Mouse (Mus musculus) B cell, adult 2 months (primary cell): ENCODE measurements at regions not wholly inside any gene's neighbourhood (a gene's known extent, or its start where the extent isn't known, plus 50 kb on each side); places are given as distances from the start of the nearest gene placed in this dataset.
A peak's percentile ranks its signal among the peaks of the same experiment; 100 is the strongest.

Source experiments
- DNase-seq, 2 experiments: peaks; one replicate each; pipeline ENCODE4 v3.0.0; 2022

- no peak for DNase-seq
Observed at GRCm38 (mm10) chr5:100244811-100245210, 85.2 kb upstream of the Tmem150c start.

- peak; percentile 68 to 71 for DNase-seq
Observed at GRCm38 (mm10) chr5:100240876-100241275, 81.3 kb upstream of the Tmem150c start.

GRCm38 (mm10) chr5:100239632-100240031, 80.0 kb upstream of the Tmem150c start:
- no peak for DNase-seq

GRCm38 (mm10) chr5:100238287-100239036, 78.9 kb upstream of the Tmem150c start:
- DNase-seq = no peak

GRCm38 (mm10) chr5:100237674-100238278, 78.2 kb upstream of the Tmem150c start:
- DNase-seq = no peak

GRCm38 (mm10) chr5:100236277-100236676, 76.7 kb upstream of the Tmem150c start:
- no peak for DNase-seq

GRCm38 (mm10) chr5:100232076-100232475, 72.5 kb upstream of the Tmem150c start:
- DNase-seq = no peak

GRCm38 (mm10) chr5:100231574-100231973, 72.0 kb upstream of the Tmem150c start:
- DNase-seq = no peak

GRCm38 (mm10) chr5:100230038-100230437, 70.4 kb upstream of the Tmem150c start:
- no peak for DNase-seq

- DNase-seq = no peak
Observed at GRCm38 (mm10) chr5:100227888-100228287, 68.3 kb upstream of the Tmem150c start.

- DNase-seq = no peak
Observed at GRCm38 (mm10) chr5:100226571-100227235, 67.1 kb upstream of the Tmem150c start.

- no peak for DNase-seq
Observed at GRCm38 (mm10) chr5:100225491-100225890, 65.9 kb upstream of the Tmem150c start.

GRCm38 (mm10) chr5:100224773-100225363, 65.3 kb upstream of the Tmem150c start:
- no peak for DNase-seq

GRCm38 (mm10) chr5:100221005-100221583, 61.5 kb upstream of the Tmem150c start:
- DNase-seq = no peak

GRCm38 (mm10) chr5:100220320-100220719, 60.7 kb upstream of the Tmem150c start:
- no peak for DNase-seq

- no peak for DNase-seq
Observed at GRCm38 (mm10) chr5:100218256-100218851, 58.7 kb upstream of the Tmem150c start.

GRCm38 (mm10) chr5:100217178-100218035, 57.8 kb upstream of the Tmem150c start:
- peak; percentile 20 to 46 for DNase-seq

GRCm38 (mm10) chr5:100213901-100214300, 54.3 kb upstream of the Tmem150c start:
- DNase-seq = no peak

- DNase-seq = no peak
Observed at GRCm38 (mm10) chr5:100210708-100211107, 51.1 kb upstream of the Tmem150c start.
